Mouse (Mus musculus) stomach, embryonic 15.5 days (tissue): Measurements from ENCODE around the gene Trp53i13. TPM values are rescaled to one million over a fixed set of nuclear protein-coding genes. Genes with fewer than 3 reads are reported as not detected.
A peak's percentile ranks its signal among the peaks of the same experiment; 100 is the strongest.
"Not testable (repeated sequence)": the region's sequence is repeated elsewhere in the genome, so short reads cannot be mapped to it uniquely, and the experiment has no call there.

ENCODE experiments used
- ATAC-seq: fragments of 200-750 bp; cut with Nextera tagmentation; 2 replicates; pipeline ENCODE4 v1.8.0; 2017; ENCODE audit warnings: low read depth, moderate number of reproducible peaks, moderate TSS enrichment; ENCODE audit not compliant: insufficient read depth, low FRiP score
- H3K27ac ChIP-seq: fragments of 300-500 bp; sonication (generic); 2 replicates; pipeline ENCODE4 v1.5.1; 2015; ENCODE audit warnings: mild to moderate bottlenecking, inconsistent platforms
- H3K27me3 ChIP-seq: fragments of 300-500 bp; sonication (generic); replicated peaks from 2 replicates; pipeline ENCODE4 v1.6.1; 2015; ENCODE audit warnings: inconsistent platforms
- H3K36me3 ChIP-seq: fragments of 300-500 bp; sonication (generic); 2 replicates; pipeline ENCODE4 v1.6.1; 2015; ENCODE audit warnings: inconsistent platforms
- H3K4me1 ChIP-seq: fragments of 300-500 bp; sonication (generic); 2 replicates; pipeline ENCODE4 v1.6.1; 2015; ENCODE audit warnings: inconsistent platforms
- H3K4me2 ChIP-seq: fragments of 300-500 bp; sonication (generic); 2 replicates; pipeline ENCODE4 v1.6.1; 2015; ENCODE audit warnings: mild to moderate bottlenecking, inconsistent platforms
- H3K4me3 ChIP-seq: fragments of 300-500 bp; sonication (generic); replicated peaks from 2 replicates; pipeline ENCODE4 v1.5.1; 2015; ENCODE audit warnings: inconsistent platforms
- H3K9ac ChIP-seq: fragments of 300-500 bp; sonication (generic); 2 replicates; pipeline ENCODE4 v1.6.1; 2015; ENCODE audit warnings: inconsistent platforms
- H3K9me3 ChIP-seq: fragments of 300-500 bp; sonication (generic); 2 replicates; pipeline ENCODE4 v1.6.1; 2016; ENCODE audit warnings: inconsistent platforms
- WGBS: fragments of 180-500 bp; shearing (Covaris S2); methylation state at CpG from one replicate; pipeline ENCODE4 v1.1.7; 2015; 5-methylcytosine and 5-hydroxymethylcytosine counted together
- polyA plus RNA-seq: library from polyadenylated mRNA; unstranded; fragments of >200 nt; fragmentation: Nextera tagmentation; extraction: Ambion mirVana; gene quantifications from 2 replicates; pipeline ENCODE4 v1.2.1, GENCODE M21; 2015

Gene Trp53i13
- polyA plus RNA-seq = 33.7 and 35.8 TPM in 2 replicates

DNA sequence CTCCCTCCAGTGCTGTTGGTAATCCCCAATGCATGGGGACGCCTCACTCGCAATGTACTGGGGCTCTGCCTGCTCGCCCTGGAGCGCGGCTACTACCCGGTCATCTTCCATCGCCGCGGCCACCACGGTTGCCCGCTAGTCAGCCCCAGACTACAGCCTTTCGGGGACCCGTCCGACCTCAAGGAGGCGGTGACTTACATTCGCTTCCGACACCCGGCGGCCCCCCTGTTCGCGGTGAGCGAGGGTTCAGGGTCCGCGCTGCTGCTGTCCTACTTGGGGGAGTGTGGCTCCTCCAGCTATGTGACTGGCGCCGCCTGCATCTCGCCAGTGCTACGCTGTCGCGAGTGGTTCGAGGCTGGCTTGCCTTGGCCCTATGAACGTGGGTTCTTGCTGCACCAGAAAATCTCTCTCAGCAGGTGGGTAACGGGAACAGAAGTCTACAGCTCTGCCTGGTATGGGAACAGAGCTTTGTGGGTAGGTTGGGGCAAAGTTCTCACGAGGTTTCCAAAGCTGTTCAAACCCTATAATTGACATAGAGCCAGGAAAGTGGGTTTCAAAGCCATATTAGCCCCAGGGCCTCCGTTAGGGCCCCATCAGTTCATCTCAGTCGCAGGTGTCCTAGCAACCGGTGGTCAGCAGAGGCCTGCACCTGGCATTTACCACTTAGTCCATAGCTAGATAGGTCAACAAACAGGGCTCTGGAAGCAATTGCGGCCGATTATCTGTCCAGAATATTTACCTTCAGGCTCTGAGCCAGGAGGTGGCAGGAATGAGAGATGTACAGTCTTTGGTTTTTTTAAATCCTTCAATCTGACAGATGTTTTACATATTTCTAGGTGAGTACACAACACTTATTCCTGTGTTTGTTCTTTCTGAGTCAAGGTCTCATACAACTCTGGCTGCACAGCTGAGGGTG lies at the start of gene Trp53i13:
TSS of gene Trp53i13 (minus strand) at position 344 of the 916 bp plus-strand sequence.
- WGBS = 8% methylated on average over 39 of the region's 39 CpGs
- no peaks in the 10 kb centered on the region for H3K36me3 ChIP-seq
- H3K27ac ChIP-seq = no peak within 1 kb of the TSS; the same call in 1 of the 2 replicates
- peaks cover 27% of the 10 kb centered on the region for H3K4me1 ChIP-seq
- no peaks in the 10 kb centered on the region for H3K9me3 ChIP-seq
- 0 out of 2 replicates have a peak, but pooled peaks cover 7% of the 10 kb centered on the region for H3K27me3 ChIP-seq
- ATAC-seq = no peak
- H3K4me3 ChIP-seq = peak within 1 kb of the TSS; percentile 71
- H3K9ac ChIP-seq = peak within 1 kb of the TSS; percentile 7; the same call in 1 of the 2 replicates
- H3K4me2 ChIP-seq = peak within 1 kb of the TSS; percentile 92

DNA sequence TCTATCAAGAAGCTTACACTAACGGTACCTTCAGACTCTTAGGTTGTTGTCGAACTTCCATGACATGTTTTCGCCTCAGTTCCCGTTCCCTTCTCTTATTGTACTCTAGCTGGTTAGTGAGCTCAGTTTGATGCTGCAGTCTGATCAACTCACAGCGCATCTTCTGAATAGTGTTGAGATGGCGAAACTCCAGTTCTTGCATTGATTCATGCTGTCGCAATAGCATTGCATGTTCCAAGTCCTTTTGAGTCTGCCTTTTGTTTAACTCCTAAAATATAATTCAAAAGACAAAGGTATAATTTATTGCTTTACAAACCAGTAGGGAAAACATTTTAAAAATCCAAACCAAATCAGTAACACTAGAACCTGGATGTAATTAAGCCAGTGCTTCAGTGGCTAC lies 29.5 kb upstream of the Trp53i13 start:
- H3K4me3 ChIP-seq = no peak overlapping the region
- no peaks in the 10 kb centered on the region for H3K9me3 ChIP-seq
- H3K4me2 ChIP-seq = no peak overlapping the region
- H3K9ac ChIP-seq = no peak overlapping the region
- no peaks in the 10 kb centered on the region for H3K27me3 ChIP-seq
- ATAC-seq = no peak
- H3K4me1 ChIP-seq = no peaks in the 10 kb centered on the region
- peaks cover 22% of the 10 kb centered on the region for H3K36me3 ChIP-seq
- no peak overlapping the region for H3K27ac ChIP-seq
- 93% methylated on average over 7 of the region's 7 CpGs for WGBS

DNA sequence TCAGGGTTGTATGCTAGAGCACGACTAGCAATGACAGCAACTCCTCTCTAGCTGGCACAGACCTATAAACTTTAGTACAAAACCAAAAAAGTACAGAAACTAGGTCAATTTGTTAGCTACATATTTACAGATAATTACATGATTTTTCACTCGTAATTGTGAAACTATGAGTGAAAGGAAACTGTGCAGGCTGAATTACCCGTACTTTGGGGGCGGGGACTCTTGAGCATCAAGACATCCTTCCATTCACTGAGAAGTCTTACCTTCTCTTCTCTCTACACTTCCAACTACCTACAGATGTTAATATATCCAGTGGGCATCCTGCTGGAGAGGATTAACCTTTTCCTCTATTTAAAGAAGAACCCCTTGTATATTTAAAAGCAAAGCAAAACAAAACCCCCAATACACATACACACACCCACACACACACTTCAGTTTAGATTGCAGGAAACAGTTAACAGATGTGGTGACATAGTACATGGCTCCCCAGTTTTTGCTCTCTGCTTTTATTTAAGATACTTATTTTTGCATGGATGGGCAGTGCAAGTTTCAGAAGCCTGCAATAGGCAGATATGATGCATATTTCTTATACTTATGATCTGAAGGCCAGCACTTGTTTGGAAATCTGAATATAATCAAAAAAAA lies 16.5 kb upstream of the Trp53i13 start:
- Histone ChIP-seq H3K27ac (no peak overlapping the region), H3K9me3 (no peaks in the 10 kb centered on the region), H3K4me3 (no peak overlapping the region), H3K36me3 (0 out of 2 replicates have a peak, but pooled peaks cover 5% of the 10 kb centered on the region), H3K4me2 (no peak overlapping the region), H3K9ac (no peak overlapping the region), H3K4me1 (no peaks in the 10 kb centered on the region), H3K27me3 (no peaks in the 10 kb centered on the region)
- 82% methylated on average over 4 of the region's 4 CpGs for WGBS
- no peak for ATAC-seq

DNA sequence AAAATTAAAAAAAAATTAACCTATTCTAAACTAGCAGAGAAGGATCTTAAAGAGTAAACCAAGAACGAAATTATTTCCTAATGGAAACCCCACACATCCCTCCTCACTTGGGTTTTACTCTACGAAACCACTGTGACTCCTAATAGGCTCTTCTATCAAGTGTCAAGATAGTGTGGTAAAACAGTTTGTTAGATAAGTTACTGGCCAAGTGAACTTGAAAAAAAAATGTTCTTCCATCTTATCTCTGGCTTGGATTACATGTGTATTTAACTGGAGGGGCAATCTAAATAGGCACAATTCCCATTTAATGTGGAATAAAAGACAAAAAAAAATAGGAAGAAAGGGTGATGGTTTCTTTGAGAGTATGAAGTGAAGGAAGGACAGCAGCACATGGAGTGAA lies 15.1 kb upstream of the Trp53i13 start:
- H3K9me3 ChIP-seq = no peaks in the 10 kb centered on the region
- no peak overlapping the region for H3K4me2 ChIP-seq
- no peak overlapping the region for H3K9ac ChIP-seq
- H3K4me1 ChIP-seq = no peaks in the 10 kb centered on the region
- H3K36me3 ChIP-seq = 0 out of 2 replicates have a peak, but pooled peaks cover 1% of the 10 kb centered on the region
- 75% methylated on average over 2 of the region's 2 CpGs for WGBS
- H3K4me3 ChIP-seq = no peak overlapping the region
- no peak for ATAC-seq
- no peaks in the 10 kb centered on the region for H3K27me3 ChIP-seq
- H3K27ac ChIP-seq = no peak overlapping the region

DNA sequence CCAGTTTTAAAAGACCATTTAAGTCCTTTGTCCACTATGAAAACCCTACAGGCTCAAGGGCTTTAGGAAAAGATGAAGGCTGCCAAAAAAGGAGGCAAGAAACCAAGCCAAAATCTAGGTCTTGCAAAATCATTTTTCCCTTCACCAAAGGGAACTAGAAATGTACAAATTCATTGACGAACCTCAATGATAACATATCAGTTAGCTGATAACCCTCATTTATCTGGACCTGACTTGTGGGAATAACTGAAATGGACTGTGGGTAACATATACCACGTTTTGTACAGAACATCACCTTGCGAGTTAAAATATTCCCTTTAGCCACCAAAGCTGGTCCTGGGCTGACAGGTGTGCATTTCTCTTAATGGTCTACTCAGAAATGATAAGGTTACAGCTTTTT lies 13.9 kb upstream of the Trp53i13 start:
- no peak for ATAC-seq
- Histone ChIP-seq H3K27ac (no peak overlapping the region), H3K4me3 (no peak overlapping the region), H3K9me3 (no peaks in the 10 kb centered on the region), H3K4me1 (no peaks in the 10 kb centered on the region), H3K36me3 (no peaks in the 10 kb centered on the region), H3K9ac (no peak overlapping the region), H3K4me2 (no peak overlapping the region), H3K27me3 (no peaks in the 10 kb centered on the region)
- 72% methylated on average over 3 of the region's 3 CpGs for WGBS

DNA sequence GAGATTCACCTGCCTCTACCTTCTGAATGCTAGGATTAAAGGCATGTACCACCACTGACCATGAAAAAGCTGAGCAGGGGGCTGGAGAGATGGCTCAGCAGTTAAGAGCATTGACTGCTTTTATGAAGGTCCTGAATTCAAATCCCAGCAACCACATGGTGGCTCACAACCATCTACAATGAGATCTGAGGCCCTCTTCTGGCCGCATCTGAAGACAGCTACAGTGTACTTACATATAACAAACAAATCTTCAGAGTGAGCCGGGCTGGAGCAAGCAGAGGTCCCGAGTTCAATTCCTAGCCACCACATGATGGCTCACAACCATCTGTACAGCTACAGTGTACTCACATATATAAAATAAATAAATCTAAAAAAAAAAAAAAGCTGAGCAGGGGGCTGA lies 12.6 kb upstream of the Trp53i13 start:
- ATAC-seq, H3K27ac ChIP-seq, H3K4me3 ChIP-seq, H3K27me3 ChIP-seq, H3K9me3 ChIP-seq, H3K4me2 ChIP-seq, H3K36me3 ChIP-seq, H3K4me1 ChIP-seq, H3K9ac ChIP-seq: not testable (repeated sequence)
- 86% methylated on average over 3 of the region's 3 CpGs for WGBS

DNA sequence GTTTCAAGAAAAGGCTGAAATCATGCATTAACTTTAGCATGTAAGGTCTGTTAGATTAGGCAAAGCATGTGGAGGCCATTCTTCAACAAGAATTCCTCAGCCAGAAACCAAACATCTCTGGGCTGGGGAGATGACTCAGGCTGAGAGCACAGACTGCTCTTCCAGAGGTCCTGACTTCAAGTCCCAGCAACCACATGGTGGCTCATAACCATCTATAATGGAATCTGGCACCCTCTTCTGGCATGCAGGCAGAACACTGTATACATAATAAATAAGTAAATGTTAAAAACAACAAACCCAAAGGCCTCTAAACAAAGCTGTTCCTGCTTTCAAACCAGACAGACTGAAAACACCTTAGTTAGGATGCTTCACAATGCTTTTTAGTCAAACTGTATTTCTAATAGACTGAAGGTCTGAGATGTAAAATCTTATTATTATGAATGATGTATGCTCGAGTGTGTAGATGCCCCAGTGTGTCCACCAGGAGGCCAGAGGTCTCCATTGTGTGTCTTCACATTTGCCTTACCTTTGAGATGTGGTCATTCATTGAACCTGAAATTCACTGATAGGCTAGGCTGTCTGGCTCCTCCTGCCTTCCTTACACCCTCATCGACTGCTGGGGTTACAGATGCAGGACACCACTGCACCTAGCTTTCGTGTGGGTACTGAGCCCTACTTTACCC lies 10.2 kb upstream of the Trp53i13 start:
- 76% methylated on average over 3 of the region's 3 CpGs for WGBS
- no peak for ATAC-seq
- no peaks in the 10 kb centered on the region for H3K9me3 ChIP-seq

DNA sequence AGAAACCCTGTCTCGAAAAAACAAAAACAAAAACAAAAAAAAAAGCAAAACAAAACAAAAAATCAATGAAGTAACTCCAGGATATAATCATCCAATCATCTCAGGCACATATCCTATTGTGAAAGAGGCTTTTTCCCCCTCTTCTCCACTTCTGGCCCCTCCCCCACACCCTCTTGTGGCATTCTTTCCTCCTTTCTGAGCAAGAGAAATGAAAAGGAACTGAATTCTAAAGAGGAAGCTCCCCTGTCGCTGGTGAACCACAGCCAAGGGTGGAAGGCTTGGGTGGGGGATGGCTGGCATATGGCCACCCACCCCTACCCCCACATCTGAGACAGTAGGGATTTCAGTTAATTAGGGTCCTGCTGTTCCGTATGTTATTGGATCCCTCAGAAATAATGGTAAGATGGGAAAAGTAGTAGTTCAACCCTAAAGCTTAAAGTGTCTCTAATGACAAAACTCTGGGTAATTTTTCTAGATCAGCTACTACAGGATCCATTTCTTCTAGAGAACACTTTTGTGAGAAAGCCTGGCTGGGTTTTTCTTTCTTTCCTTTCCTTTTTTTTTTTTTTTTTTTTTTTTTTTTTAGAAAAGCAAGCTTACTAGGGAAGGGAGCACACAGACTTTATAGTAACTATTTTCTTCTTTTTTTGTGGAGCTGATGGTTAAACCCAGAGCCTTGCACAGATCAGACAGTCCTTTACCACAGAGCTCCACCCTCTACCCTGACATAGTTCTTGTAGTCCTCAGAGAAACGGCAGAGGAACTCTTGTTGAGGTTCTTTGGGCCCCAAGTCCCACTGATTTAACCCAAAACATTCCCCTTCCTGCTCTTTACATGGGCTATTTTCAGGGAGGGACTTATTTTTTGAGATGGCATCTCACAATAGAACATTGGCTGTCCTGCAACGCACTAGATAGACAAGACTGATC lies 5.1 kb upstream of the Trp53i13 start:
- 56% methylated on average over 5 of the region's 5 CpGs for WGBS
- Histone ChIP-seq H3K4me1 (peaks cover 3% of the 10 kb centered on the region), H3K9me3 (no peaks in the 10 kb centered on the region), H3K27ac (no peak overlapping the region), H3K4me3 (no peak overlapping the region), H3K27me3 (0 out of 2 replicates have a peak, but pooled peaks cover 4% of the 10 kb centered on the region), H3K9ac (no peak overlapping the region), H3K36me3 (no peaks in the 10 kb centered on the region), H3K4me2 (no peak overlapping the region)
- no peak for ATAC-seq

More for the DNA sequence above, 10.2 kb upstream of the Trp53i13 start:
- Histone ChIP-seq H3K36me3 (no peaks in the 10 kb centered on the region), H3K4me1 (no peaks in the 10 kb centered on the region), H3K27me3 (no peaks in the 10 kb centered on the region), H3K4me3 (no peak overlapping the region), H3K4me2 (no peak overlapping the region), H3K27ac (no peak overlapping the region), H3K9ac (no peak overlapping the region)

DNA sequence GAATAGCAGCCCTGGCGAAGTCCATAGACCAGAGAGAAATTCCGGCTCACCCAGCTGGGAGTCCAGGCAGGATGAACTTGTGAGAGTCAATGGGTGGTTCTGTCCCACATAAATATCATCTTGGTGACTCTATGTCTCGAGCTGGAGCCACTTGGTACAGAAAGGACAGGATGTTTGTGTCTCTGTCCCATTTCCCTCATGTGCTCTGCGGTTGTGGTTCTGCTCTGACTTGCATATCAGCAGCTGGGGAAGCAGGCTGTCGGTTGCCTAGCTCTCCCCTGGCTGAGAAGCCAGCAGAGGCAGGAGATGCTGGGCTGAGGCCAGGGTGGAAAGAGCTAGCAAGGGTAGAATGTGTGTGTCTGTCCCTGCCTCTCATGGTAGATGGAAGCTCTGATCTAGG lies 3.3 kb upstream of the Trp53i13 start, which contains the start of gene Gm10392:
TSS of gene Gm10392 (minus strand) at position 156 of the 400 bp plus-strand sequence.
- Histone ChIP-seq H3K9me3 (no peaks in the 10 kb centered on the region), H3K4me3 (no peak within 1 kb of the TSS), H3K4me2 (no peak within 1 kb of the TSS), H3K27me3 (0 out of 2 replicates have a peak, but pooled peaks cover 7% of the 10 kb centered on the region), H3K27ac (no peak within 1 kb of the TSS), H3K36me3 (no peaks in the 10 kb centered on the region), H3K9ac (no peak within 1 kb of the TSS), H3K4me1 (peaks cover 19% of the 10 kb centered on the region)
- 61% methylated on average over 5 of the region's 5 CpGs for WGBS
- no peak for ATAC-seq

DNA sequence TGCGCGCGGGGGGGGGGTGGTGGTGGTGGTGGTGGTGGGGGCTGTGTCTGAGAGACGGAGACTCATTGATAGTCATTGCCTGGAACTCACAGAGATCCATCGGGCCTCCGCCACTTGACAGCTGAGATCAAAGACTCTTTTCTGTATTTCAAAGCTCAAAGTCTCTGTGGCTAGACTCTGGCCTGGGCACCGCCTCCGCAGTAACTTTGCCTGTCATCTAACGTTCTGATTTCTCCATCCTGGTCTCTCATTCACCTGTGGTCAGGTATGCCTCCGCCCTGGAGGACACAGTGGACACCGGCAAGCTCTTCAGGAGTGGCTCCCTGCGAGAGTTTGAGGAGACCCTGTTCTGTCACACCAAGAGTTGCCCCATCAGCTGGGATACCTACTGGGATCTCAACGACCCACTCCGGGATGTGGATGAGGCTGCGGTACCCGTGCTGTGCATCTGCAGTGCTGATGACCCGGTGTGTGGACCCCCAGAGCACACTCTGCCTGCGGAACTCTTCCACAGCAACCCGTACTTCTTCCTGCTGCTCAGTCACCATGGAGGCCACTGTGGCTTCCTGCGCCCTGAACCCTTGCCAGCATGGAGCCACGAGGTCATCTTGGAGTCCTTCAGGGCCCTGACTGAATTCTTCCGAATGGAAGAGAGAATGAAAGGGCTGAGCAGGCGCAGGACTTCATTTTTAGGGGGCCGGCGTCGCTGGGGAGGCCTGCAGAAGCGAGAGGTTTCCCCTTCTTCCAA lies 2.4 kb upstream of the Trp53i13 start:
- H3K9ac ChIP-seq = no peak overlapping the region
- no peak for ATAC-seq
- H3K4me1 ChIP-seq = peaks cover 24% of the 10 kb centered on the region
- H3K4me2 ChIP-seq = no peak overlapping the region
- H3K27me3 ChIP-seq = 0 out of 2 replicates have a peak, but pooled peaks cover 7% of the 10 kb centered on the region
- no peaks in the 10 kb centered on the region for H3K36me3 ChIP-seq
- no peak overlapping the region for H3K27ac ChIP-seq
- WGBS = 82% methylated on average over 27 of the region's 27 CpGs
- no peak overlapping the region for H3K4me3 ChIP-seq
- no peaks in the 10 kb centered on the region for H3K9me3 ChIP-seq
